Comparison of ENCODE assay signal across 8 mouse cellular contexts in genomic region chr5:33657787-33658663, GRCm38 (mm10). TPM values are rescaled to one million over a fixed set of nuclear protein-coding genes. Genes with fewer than 3 reads are reported as not detected.
DNase-seq lines count a peak whose midpoint lies in the region; ATAC-seq lines count a peak whose summit lies in the region.

Gene Tacc3 (plus strand): TSS chr5:33658128.
Gene Tmem129 (minus strand): TSS chr5:33658416.

- H3K9ac ChIP-seq in lung, embryonic 16.5 days (ENCODE audit: low read length): peak within 1 kb of the TSS; percentile 89

- WGBS in lung, embryonic 16.5 days: under 1% methylated on average over 60 of the region's 60 CpGs

- peak; percentile 99 for DNase-seq in MEL-GATA-1-ER (ENCODE audit: extremely low read depth, low read depth)
- peak; percentile 97 for DNase-seq in cerebellum, adult 8-10 months
- peak; percentile 98 for DNase-seq in forelimb bud, embryonic 11.5 days (ENCODE audit: low read depth, low spot score)
- peak; percentile 96 for DNase-seq in layer of hippocampus, adult 9-10 months (ENCODE audit: low spot score)
- peak; percentile 93 for DNase-seq in ovary, postnatal 10 days (ENCODE audit: low spot score)
- peak; percentile 93 to 97 for DNase-seq in thymus, postnatal 10 days (ENCODE audit: low spot score in 2 of 2)

- peak within 1 kb of the TSS; percentile 97 for H3K27ac ChIP-seq in lung, embryonic 16.5 days (ENCODE audit: low read length)

- H3K9me3 ChIP-seq in lung, embryonic 16.5 days (ENCODE audit: control insufficient read depth, low read length): no peaks in the 10 kb centered on the region

- no peaks in the 10 kb centered on the region for H3K27me3 ChIP-seq in lung, embryonic 16.5 days (ENCODE audit: control insufficient read depth, insufficient read depth, low read depth, low read length)

- H3K4me3 ChIP-seq in lung, embryonic 16.5 days (ENCODE audit: low read length): peak within 1 kb of the TSS; percentile 92

- H3K36me3 ChIP-seq in lung, embryonic 16.5 days (ENCODE audit: control insufficient read depth, insufficient read depth, low read length): peaks cover 23% of the 10 kb centered on the region

- ATAC-seq in hematopoietic stem cell, adult 5-6 weeks (replicated peaks in 1 of 2; ENCODE audit: insufficient read depth in 1 of 2, low FRiP score in 2 of 2, low TSS enrichment in 1 of 2, low read depth in 1 of 2, poor library complexity in 2 of 2, severe bottlenecking in 2 of 2): peak; percentile 93 to 94
- peak; percentile 97 for ATAC-seq in lung, embryonic 16.5 days (ENCODE audit: low read depth)

- H3K4me1 ChIP-seq in lung, embryonic 16.5 days (replicated peaks; ENCODE audit: control insufficient read depth, insufficient read depth, low read length): peaks cover 18% of the 10 kb centered on the region

- H3K4me2 ChIP-seq in lung, embryonic 16.5 days (ENCODE audit: low read depth, low read length): peak within 1 kb of the TSS; percentile 92

RNA-seq across cellular contexts. Expression of gene Tacc3, which starts in this region (rescaled TPM):
- 103 and 133 TPM in 2 replicates for total RNA-seq in hematopoietic stem cell, adult 5-6 weeks (2017)
- polyA plus RNA-seq in lung, embryonic 16.5 days (2015; fragmentation: Nextera tagmentation; extraction: Ambion mirVana): 190 and 214 TPM in 2 replicates

RNA-seq across cellular contexts. Expression of gene Tmem129, which starts in this region (rescaled TPM):
- 18.3 and 23.0 TPM in 2 replicates for total RNA-seq in hematopoietic stem cell, adult 5-6 weeks (2017)
- polyA plus RNA-seq in lung, embryonic 16.5 days (2015; fragmentation: Nextera tagmentation; extraction: Ambion mirVana): 41.0 and 41.8 TPM in 2 replicates

Comparison
In these comparisons a context has a peak if more than half of its experiments do, and no peak if none do; other contexts are left out.
1. Peak in every context shown above with its lines: DNase-seq, ATAC-seq, H3K4me3 ChIP-seq and H3K27ac ChIP-seq.